Mouse (Mus musculus) ES-Bruce4 (cell line): Measurements from ENCODE around the gene Rbm38. TPM values are rescaled to one million over a fixed set of nuclear protein-coding genes. Genes with fewer than 3 reads are reported as not detected.
A peak's percentile ranks its signal among the peaks of the same experiment; 100 is the strongest.

Experiments
- H3K27ac ChIP-seq: 2 replicates; pipeline ENCODE4 v1.5.1; 2012; ENCODE audit warnings: low read length, inconsistent platforms; ENCODE audit not compliant: insufficient read depth
- H3K27me3 ChIP-seq: 2 replicates; pipeline ENCODE4 v1.6.1; 2012; ENCODE audit warnings: mild to moderate bottlenecking, low read length, inconsistent platforms; ENCODE audit not compliant: control insufficient read depth, poor library complexity, insufficient read depth, severe bottlenecking
- H3K36me3 ChIP-seq: 2 replicates; pipeline ENCODE4 v1.6.1; 2012; ENCODE audit warnings: inconsistent platforms, mild to moderate bottlenecking, low read length, moderate library complexity; ENCODE audit not compliant: control insufficient read depth, poor library complexity, insufficient read depth, severe bottlenecking
- H3K4me1 ChIP-seq: one replicate; pipeline ENCODE4 v1.8.1; 2011; ENCODE audit warnings: low read length; ENCODE audit not compliant: control insufficient read depth, insufficient read depth
- H3K4me3 ChIP-seq: 2 replicates; pipeline ENCODE4 v1.5.1; 2011; ENCODE audit warnings: low read depth, mild to moderate bottlenecking, low read length
- H3K9ac ChIP-seq: 2 replicates; pipeline ENCODE4 v1.6.1; 2012; ENCODE audit warnings: low read depth, mild to moderate bottlenecking, inconsistent platforms; ENCODE audit not compliant: poor library complexity, severe bottlenecking
- H3K9me3 ChIP-seq: replicated peaks from 2 replicates; pipeline ENCODE4 v1.6.1; 2012; ENCODE audit warnings: mild to moderate bottlenecking, low read length, inconsistent platforms; ENCODE audit not compliant: control insufficient read depth, poor library complexity, insufficient read depth, severe bottlenecking
- CTCF ChIP-seq: IDR thresholded peaks from one replicate; pipeline ENCODE4 v1.8.1; 2011; ENCODE audit warnings: low read depth, low read length
- EP300 ChIP-seq: IDR thresholded peaks from 2 replicates; pipeline ENCODE4 v1.6.1; 2011; ENCODE audit warnings: low read depth, low read length; ENCODE audit not compliant: insufficient read depth
- POLR2A ChIP-seq: IDR thresholded peaks from one replicate; pipeline ENCODE4 v1.8.1; 2011; ENCODE audit warnings: low read length; ENCODE audit not compliant: insufficient read depth
- polyA plus RNA-seq: library from polyadenylated mRNA; stranded (reverse); fragments of >200 nt; gene quantifications from 2 replicates; pipeline ENCODE4 v1.2.4, GENCODE M21; 2011; ENCODE audit warnings: low read depth; ENCODE audit not compliant: missing spikeins, insufficient read depth, insufficient read length

Rbm38 gene
- polyA plus RNA-seq = 80.2 and 84.9 TPM in 2 replicates

DNA sequence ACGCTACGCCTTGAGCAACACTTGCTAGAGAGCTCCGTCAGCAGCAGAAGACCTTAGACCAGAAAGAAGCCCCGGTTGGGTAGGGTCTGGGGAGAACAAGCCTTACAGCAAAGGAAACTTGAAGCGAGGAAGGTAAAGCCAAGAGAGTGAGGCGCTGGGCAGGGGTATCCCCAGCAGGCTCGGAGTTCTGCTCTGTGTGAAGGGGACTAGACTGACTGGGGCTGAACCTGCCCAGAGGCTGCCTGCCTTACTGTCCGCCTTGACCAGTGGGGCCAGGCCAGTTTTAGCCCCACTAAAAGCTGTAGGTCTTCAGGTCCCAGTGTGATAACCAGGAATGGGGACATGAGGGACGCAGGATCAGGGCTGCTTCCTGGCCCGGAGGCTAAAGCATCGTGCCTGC, at the start of gene Rbm38:
TSS of gene Rbm38 (plus strand) at position 69 of the 400 bp plus-strand sequence.
- Histone ChIP-seq H3K4me1 (peaks cover 6% of the 10 kb centered on the region), H3K9ac (no peak within 1 kb of the TSS), H3K27ac (no peak within 1 kb of the TSS), H3K4me3 (peak within 1 kb of the TSS; percentile 51), H3K9me3 (no peaks in the 10 kb centered on the region), H3K27me3 (no peaks in the 10 kb centered on the region), H3K36me3 (peaks cover 11% of the 10 kb centered on the region)
- no peak for TF ChIP-seq CTCF
- TF ChIP-seq EP300 = no peak
- no peak for TF ChIP-seq POLR2A

DNA sequence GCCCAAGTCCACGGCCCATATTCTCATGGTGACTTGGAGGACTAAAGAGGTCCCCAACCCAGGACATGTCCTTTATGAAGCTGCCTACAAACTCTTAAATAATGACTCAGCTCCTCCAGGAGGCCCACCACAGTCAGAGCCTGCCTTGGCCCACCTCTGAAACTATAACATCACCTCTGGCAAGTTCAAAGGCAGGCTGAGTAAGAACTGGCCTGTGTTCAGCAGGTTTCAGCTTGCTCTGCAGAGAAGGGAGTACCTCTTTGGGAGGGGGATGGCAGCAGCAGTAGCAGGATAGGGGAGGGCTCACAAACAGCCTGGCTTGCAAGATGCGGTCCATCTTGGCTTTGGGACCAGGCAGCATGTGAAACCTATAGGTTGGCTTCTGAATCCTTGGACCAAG, 48.4 kb upstream of the Rbm38 start:
- no peaks in the 10 kb centered on the region for H3K9me3 ChIP-seq
- no peaks in the 10 kb centered on the region for H3K27me3 ChIP-seq
- TF ChIP-seq EP300 = no peak
- TF ChIP-seq CTCF = no peak
- no peak for TF ChIP-seq POLR2A
- no peak overlapping the region for H3K9ac ChIP-seq
- H3K4me1 ChIP-seq = peaks cover 5% of the 10 kb centered on the region
- no peak overlapping the region for H3K27ac ChIP-seq
- H3K36me3 ChIP-seq = no peaks in the 10 kb centered on the region
- no peak overlapping the region for H3K4me3 ChIP-seq

- no peaks in the 10 kb centered on the region for H3K36me3 ChIP-seq
- TF ChIP-seq POLR2A (no peak), CTCF (no peak), EP300 (no peak)
- H3K9me3 ChIP-seq = no peaks in the 10 kb centered on the region
- H3K27me3 ChIP-seq = no peaks in the 10 kb centered on the region
- peaks cover 5% of the 10 kb centered on the region for H3K4me1 ChIP-seq
- H3K9ac ChIP-seq = no peak overlapping the region
- no peak overlapping the region for H3K27ac ChIP-seq
- H3K4me3 ChIP-seq = no peak overlapping the region
Measured at GRCm38 (mm10) chr2:172973806-172974565, 46.3 kb upstream of the Rbm38 start.

DNA sequence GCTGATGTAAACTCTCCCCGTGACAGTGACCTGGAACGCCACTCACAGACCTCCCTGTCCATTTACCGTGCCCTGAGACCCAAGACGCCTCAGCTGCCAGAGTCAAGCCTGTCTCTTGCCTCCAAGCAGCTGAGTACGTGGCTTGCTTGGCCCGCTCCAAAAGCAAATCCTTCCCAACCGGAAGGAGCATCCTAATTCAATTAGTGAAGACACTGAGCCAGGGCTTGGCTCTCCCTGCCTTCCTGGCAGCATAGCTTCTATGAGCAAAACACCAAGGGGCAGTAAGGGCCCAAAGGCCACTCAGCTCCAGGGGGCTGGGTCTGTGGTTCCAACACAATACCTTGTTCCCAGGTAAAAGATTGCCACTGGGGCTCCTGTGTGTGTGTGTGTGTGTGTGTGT, 45.6 kb upstream of the Rbm38 start:
- Histone ChIP-seq H3K27me3 (no peaks in the 10 kb centered on the region), H3K27ac (no peak overlapping the region), H3K36me3 (no peaks in the 10 kb centered on the region), H3K9me3 (no peaks in the 10 kb centered on the region), H3K4me3 (no peak overlapping the region), H3K9ac (no peak overlapping the region), H3K4me1 (peaks cover 5% of the 10 kb centered on the region)
- no peak for TF ChIP-seq POLR2A
- no peak for TF ChIP-seq CTCF
- no peak for TF ChIP-seq EP300

- Histone ChIP-seq H3K27me3 (no peaks in the 10 kb centered on the region), H3K4me3 (no peak overlapping the region), H3K4me1 (peaks cover 5% of the 10 kb centered on the region), H3K36me3 (no peaks in the 10 kb centered on the region), H3K27ac (no peak overlapping the region), H3K9ac (no peak overlapping the region), H3K9me3 (no peaks in the 10 kb centered on the region)
- no peak for TF ChIP-seq CTCF
- no peak for TF ChIP-seq POLR2A
- no peak for TF ChIP-seq EP300
Measured at GRCm38 (mm10) chr2:172975159-172975558, 45.1 kb upstream of the Rbm38 start.

- Histone ChIP-seq H3K9ac (no peak overlapping the region), H3K4me3 (no peak overlapping the region), H3K36me3 (no peaks in the 10 kb centered on the region), H3K9me3 (no peaks in the 10 kb centered on the region), H3K4me1 (peaks cover 5% of the 10 kb centered on the region), H3K27ac (no peak overlapping the region), H3K27me3 (no peaks in the 10 kb centered on the region; the same call in 1 of the 2 replicates)
- TF ChIP-seq POLR2A (no peak), CTCF (no peak), EP300 (no peak)
Measured at GRCm38 (mm10) chr2:172976661-172977238, 43.5 kb upstream of the Rbm38 start.
